Mouse (Mus musculus) ES-Bruce4 (cell line): ENCODE results near the gene Smim13. TPM values are rescaled to one million over a fixed set of nuclear protein-coding genes. Genes with fewer than 3 reads are reported as not detected.
A peak's percentile ranks its signal among the peaks of the same experiment; 100 is the strongest.
"Not testable (repeated sequence)": the region's sequence is repeated elsewhere in the genome, so short reads cannot be mapped to it uniquely, and the experiment has no call there.

Source experiments
- H3K27ac ChIP-seq: 2 replicates; pipeline ENCODE4 v1.5.1; 2012; ENCODE audit warnings: low read length, inconsistent platforms; ENCODE audit not compliant: insufficient read depth
- H3K27me3 ChIP-seq: 2 replicates; pipeline ENCODE4 v1.6.1; 2012; ENCODE audit warnings: mild to moderate bottlenecking, low read length, inconsistent platforms; ENCODE audit not compliant: control insufficient read depth, poor library complexity, insufficient read depth, severe bottlenecking
- H3K36me3 ChIP-seq: 2 replicates; pipeline ENCODE4 v1.6.1; 2012; ENCODE audit warnings: inconsistent platforms, mild to moderate bottlenecking, low read length, moderate library complexity; ENCODE audit not compliant: control insufficient read depth, poor library complexity, insufficient read depth, severe bottlenecking
- H3K4me1 ChIP-seq: one replicate; pipeline ENCODE4 v1.8.1; 2011; ENCODE audit warnings: low read length; ENCODE audit not compliant: control insufficient read depth, insufficient read depth
- H3K4me3 ChIP-seq: 2 replicates; pipeline ENCODE4 v1.5.1; 2011; ENCODE audit warnings: low read depth, mild to moderate bottlenecking, low read length
- H3K9ac ChIP-seq: 2 replicates; pipeline ENCODE4 v1.6.1; 2012; ENCODE audit warnings: low read depth, mild to moderate bottlenecking, inconsistent platforms; ENCODE audit not compliant: poor library complexity, severe bottlenecking
- H3K9me3 ChIP-seq: replicated peaks from 2 replicates; pipeline ENCODE4 v1.6.1; 2012; ENCODE audit warnings: mild to moderate bottlenecking, low read length, inconsistent platforms; ENCODE audit not compliant: control insufficient read depth, poor library complexity, insufficient read depth, severe bottlenecking
- CTCF ChIP-seq: IDR thresholded peaks from one replicate; pipeline ENCODE4 v1.8.1; 2011; ENCODE audit warnings: low read depth, low read length
- EP300 ChIP-seq: IDR thresholded peaks from 2 replicates; pipeline ENCODE4 v1.6.1; 2011; ENCODE audit warnings: low read depth, low read length; ENCODE audit not compliant: insufficient read depth
- POLR2A ChIP-seq: IDR thresholded peaks from one replicate; pipeline ENCODE4 v1.8.1; 2011; ENCODE audit warnings: low read length; ENCODE audit not compliant: insufficient read depth
- polyA plus RNA-seq: library from polyadenylated mRNA; stranded (reverse); fragments of >200 nt; gene quantifications from 2 replicates; pipeline ENCODE4 v1.2.4, GENCODE M21; 2011; ENCODE audit warnings: low read depth; ENCODE audit not compliant: missing spikeins, insufficient read depth, insufficient read length

Gene Smim13
- polyA plus RNA-seq = 6.3 and 8.4 TPM in 2 replicates

DNA sequence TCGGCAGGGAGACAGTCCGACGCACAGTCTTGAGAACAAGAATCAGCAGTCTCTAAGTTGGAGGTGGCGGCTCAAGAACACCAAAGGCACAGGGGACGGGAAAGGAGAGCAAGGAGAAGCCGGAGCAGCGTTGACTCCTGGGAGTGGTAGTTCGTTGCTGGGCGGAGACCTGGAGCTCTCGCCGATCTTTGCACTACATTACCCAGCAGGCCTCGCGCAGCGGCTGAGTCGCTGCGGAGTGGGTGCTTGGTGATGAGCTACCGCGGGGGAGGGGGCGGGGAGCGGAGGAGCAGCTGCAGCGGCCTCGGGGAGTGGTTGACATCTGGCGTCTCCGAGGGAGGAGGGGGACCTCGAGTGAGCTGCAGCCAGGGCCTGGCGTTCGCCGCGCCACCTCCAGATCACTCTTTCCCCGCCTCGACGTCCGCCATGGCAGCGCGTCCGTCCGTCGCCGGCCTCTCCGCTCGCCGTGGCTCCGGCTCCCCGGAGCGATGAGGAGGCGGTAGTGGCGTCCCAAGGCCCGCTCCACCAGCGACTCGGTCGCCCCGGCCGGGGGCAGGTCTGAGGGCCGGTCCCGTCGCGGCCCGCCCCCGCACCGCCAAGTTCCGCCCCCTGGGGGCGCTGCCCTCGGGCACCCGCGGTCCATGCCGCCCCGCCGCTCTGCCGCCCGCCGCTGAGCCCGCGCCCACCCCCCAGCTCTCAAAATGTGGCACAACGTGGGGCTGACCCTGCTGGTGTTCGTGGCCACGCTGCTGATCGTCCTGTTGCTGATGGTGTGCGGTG is at the start of gene Smim13:
TSS of gene Smim13 (plus strand) at position 307 of the 780 bp plus-strand sequence.
- Histone ChIP-seq H3K9ac (peak within 1 kb of the TSS; percentile 64), H3K9me3 (no peaks in the 10 kb centered on the region), H3K4me1 (no peaks in the 10 kb centered on the region), H3K27ac (peak within 1 kb of the TSS; percentile 70), H3K36me3 (no peaks in the 10 kb centered on the region), H3K4me3 (peak within 1 kb of the TSS; percentile 95), H3K27me3 (no peaks in the 10 kb centered on the region)
- TF ChIP-seq POLR2A = no peak
- TF ChIP-seq EP300 = 0 out of 2 replicates have a peak, but pooled peaks have one; percentile 69

DNA sequence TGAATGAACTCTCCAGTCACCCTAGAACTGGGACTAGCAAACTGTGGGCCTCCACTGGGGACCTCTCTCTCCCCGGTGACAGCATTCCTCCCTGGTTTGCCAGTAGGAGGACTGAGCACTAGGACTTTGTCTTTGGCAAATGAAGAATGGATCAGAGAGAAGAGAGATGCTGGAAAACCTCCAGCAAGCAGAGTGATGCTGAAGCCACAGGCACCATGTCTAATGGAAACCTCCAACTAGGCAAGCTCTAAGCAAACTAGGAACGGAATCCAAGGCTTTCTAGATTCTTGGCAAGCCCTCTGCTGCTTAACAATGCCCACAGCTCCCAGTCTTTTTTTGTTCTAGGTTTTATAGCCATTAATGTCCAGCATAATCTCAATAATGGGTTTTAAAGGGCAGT is 48.8 kb upstream of the Smim13 start:
- H3K9ac ChIP-seq = no peak overlapping the region
- H3K4me1 ChIP-seq = no peaks in the 10 kb centered on the region
- no peaks in the 10 kb centered on the region for H3K36me3 ChIP-seq
- no peaks in the 10 kb centered on the region for H3K27me3 ChIP-seq
- TF ChIP-seq EP300 (no peak), CTCF (no peak), POLR2A (no peak)
- no peak overlapping the region for H3K4me3 ChIP-seq
- H3K9me3 ChIP-seq = no peaks in the 10 kb centered on the region
- no peak overlapping the region for H3K27ac ChIP-seq

DNA sequence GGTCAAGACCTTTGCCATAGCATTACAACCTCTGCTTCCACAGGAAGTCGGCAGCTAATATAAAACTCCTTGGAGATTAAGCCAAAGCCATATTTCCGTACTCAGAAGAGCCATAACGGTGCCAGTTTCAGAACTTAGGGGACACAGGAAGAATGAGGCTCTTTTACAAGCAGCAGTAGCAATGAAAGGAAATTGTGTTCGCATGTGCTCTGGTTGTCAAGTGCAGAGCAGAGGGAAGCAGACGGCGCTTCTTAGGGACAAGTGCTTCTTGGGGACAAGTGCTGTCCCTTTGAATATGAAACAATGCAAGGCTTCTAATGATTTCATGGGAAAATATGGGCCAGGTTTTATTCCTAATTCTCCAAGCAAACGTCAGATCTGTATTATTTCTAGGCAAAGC is 46.4 kb upstream of the Smim13 start:
- no peaks in the 10 kb centered on the region for H3K27me3 ChIP-seq
- no peak overlapping the region for H3K9ac ChIP-seq
- no peaks in the 10 kb centered on the region for H3K9me3 ChIP-seq
- H3K36me3 ChIP-seq = no peaks in the 10 kb centered on the region
- no peak for TF ChIP-seq POLR2A
- TF ChIP-seq CTCF = no peak
- H3K27ac ChIP-seq = no peak overlapping the region
- H3K4me3 ChIP-seq = no peak overlapping the region
- no peaks in the 10 kb centered on the region for H3K4me1 ChIP-seq

DNA sequence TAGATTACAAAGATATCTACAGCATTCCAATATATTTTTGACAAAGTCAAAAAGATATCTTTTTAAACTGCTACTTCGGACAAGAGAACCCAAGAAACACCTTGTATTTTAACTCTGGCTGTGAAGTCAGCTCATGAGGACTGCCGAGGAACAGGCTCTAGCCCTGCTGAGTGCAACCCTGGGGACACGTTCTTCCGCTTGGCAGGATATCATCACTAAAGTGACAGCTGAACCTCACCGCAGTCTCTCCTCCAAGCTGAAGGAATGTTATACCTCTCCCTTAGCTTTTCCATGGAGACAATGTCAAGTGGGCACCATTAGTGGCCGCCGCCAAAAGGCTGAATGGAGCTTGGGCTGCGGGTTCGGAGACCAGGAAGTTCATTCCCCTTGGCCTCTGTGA is 46.0 kb upstream of the Smim13 start:
- no peaks in the 10 kb centered on the region for H3K4me1 ChIP-seq
- no peak overlapping the region for H3K9ac ChIP-seq
- no peak overlapping the region for H3K27ac ChIP-seq
- no peak overlapping the region for H3K4me3 ChIP-seq
- no peaks in the 10 kb centered on the region for H3K27me3 ChIP-seq
- no peaks in the 10 kb centered on the region for H3K9me3 ChIP-seq
- TF ChIP-seq CTCF = no peak
- no peak for TF ChIP-seq EP300
- no peak for TF ChIP-seq POLR2A
- no peaks in the 10 kb centered on the region for H3K36me3 ChIP-seq

DNA sequence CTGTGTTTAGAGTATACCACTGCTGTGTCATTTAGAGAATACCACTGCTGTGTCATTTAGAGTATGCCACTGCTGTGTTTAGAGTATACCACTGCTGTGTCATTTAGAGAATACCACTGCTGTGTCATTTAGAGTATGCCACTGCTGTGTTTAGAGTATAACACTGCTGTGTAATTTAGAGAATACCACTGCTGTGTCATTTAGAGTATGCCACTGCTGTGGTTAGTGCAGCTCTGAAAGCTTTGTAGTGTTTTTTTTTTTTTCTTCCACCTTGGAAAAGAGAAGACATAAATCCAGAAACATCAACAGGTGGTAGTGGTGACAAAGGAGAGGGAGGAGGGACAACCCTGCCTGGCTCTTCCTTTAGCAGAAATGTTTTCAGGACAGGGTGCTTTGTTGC is 44.1 kb upstream of the Smim13 start:
- H3K27ac ChIP-seq, H3K4me1 ChIP-seq, H3K27me3 ChIP-seq, H3K9me3 ChIP-seq, H3K36me3 ChIP-seq, H3K4me3 ChIP-seq, H3K9ac ChIP-seq: not testable (repeated sequence)

DNA sequence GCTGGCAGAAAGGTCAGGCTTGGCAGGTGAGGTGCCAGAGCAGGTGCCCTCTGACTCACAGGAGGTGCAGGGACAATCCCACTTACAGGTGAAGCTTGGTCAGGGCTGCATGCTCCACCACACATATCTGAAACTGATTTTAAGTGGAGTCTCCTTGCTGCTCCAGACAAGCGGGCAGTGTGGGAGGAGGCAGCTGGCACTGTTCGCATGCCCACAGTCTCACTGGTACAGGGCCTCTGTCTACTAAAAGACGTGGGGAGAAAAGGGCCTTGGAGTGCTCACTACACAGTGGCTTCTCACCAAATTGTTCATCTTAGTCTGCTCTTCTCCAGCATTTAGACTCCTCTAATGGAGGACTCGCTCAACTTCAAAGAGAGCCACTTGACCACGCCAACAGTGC is 43.4 kb upstream of the Smim13 start:
- H3K4me1 ChIP-seq = no peaks in the 10 kb centered on the region
- no peaks in the 10 kb centered on the region for H3K36me3 ChIP-seq
- no peaks in the 10 kb centered on the region for H3K9me3 ChIP-seq
- no peak overlapping the region for H3K27ac ChIP-seq
- TF ChIP-seq POLR2A (no peak), CTCF (no peak), EP300 (no peak)
- H3K4me3 ChIP-seq = no peak overlapping the region
- H3K27me3 ChIP-seq = no peaks in the 10 kb centered on the region
- H3K9ac ChIP-seq = no peak overlapping the region
